ENCODE assay signal across 8 mouse cellular contexts in genomic region chr17:25433223-25433616, GRCm38 (mm10). TPM values are rescaled to one million over a fixed set of nuclear protein-coding genes. Genes with fewer than 3 reads are reported as not detected.
DNase-seq lines count a peak whose midpoint lies in the region; ATAC-seq lines count a peak whose summit lies in the region.

No protein-coding gene starts in this region.

- H3K4me1 ChIP-seq in embryonic facial prominence, embryonic 13.5 days = peaks cover 71% of the 10 kb centered on the region
- peaks cover 28% of the 10 kb centered on the region for H3K4me1 ChIP-seq in hindbrain, embryonic 14.5 days (replicated peaks; ENCODE audit: control insufficient read depth, insufficient read depth, low read length)
- H3K4me1 ChIP-seq in midbrain, embryonic 14.5 days (ENCODE audit: control insufficient read depth, insufficient read depth, low read length) = peaks cover 27% of the 10 kb centered on the region

- DNase-seq in layer of hippocampus, postnatal 10 days (ENCODE audit: low spot score in 2 of 2) = peak; percentile 54 to 58
- no peak for DNase-seq in layer of hippocampus, adult 9-11 months
- no peak for DNase-seq in hindbrain, embryonic 14.5 days (ENCODE audit: low spot score)
- DNase-seq in midbrain, embryonic 14.5 days = peak; percentile 73
- no peak for DNase-seq in urinary bladder, adult 18-20 months (ENCODE audit: low spot score in 2 of 2)
- DNase-seq in lung, adult 18-20 months = no peak

- WGBS in embryonic facial prominence, embryonic 13.5 days = under 1% methylated on average over 40 of the region's 40 CpGs
- WGBS in hindbrain, embryonic 14.5 days = under 1% methylated on average over 33 of the region's 40 CpGs
- WGBS in midbrain, embryonic 14.5 days = 1% methylated on average over 40 of the region's 40 CpGs

- H3K27me3 ChIP-seq in embryonic facial prominence, embryonic 13.5 days = peaks cover 12% of the 10 kb centered on the region
- H3K27me3 ChIP-seq in hindbrain, embryonic 14.5 days (ENCODE audit: control insufficient read depth, insufficient read depth, low read length) = peaks cover 7% of the 10 kb centered on the region; the same call in 1 of the 2 replicates
- H3K27me3 ChIP-seq in midbrain, embryonic 14.5 days (ENCODE audit: control insufficient read depth, insufficient read depth, low read length) = peaks cover 5% of the 10 kb centered on the region; the same call in 1 of the 2 replicates

- H3K36me3 ChIP-seq in embryonic facial prominence, embryonic 13.5 days = peaks cover 11% of the 10 kb centered on the region
- no peaks in the 10 kb centered on the region for H3K36me3 ChIP-seq in hindbrain, embryonic 14.5 days (replicated peaks; ENCODE audit: control insufficient read depth, insufficient read depth)
- no peaks in the 10 kb centered on the region for H3K36me3 ChIP-seq in midbrain, embryonic 14.5 days (ENCODE audit: control insufficient read depth, insufficient read depth, low read length)

- H3K27ac ChIP-seq in embryonic facial prominence, embryonic 13.5 days = peak overlapping the region; percentile 89
- H3K27ac ChIP-seq in hindbrain, embryonic 14.5 days = peak overlapping the region; percentile 79
- H3K27ac ChIP-seq in midbrain, embryonic 14.5 days (replicated peaks; ENCODE audit: low read depth, low read length) = peak overlapping the region; percentile 84

- ATAC-seq in embryonic facial prominence, embryonic 13.5 days (ENCODE audit: insufficient number of reproducible peaks, insufficient read depth, low FRiP score, low TSS enrichment, low read depth) = 0 out of 2 replicates have a peak, but pooled peaks have one; percentile 2
- peak; percentile 48 for ATAC-seq in hindbrain, embryonic 14.5 days (ENCODE audit: low FRiP score)
- ATAC-seq in midbrain, embryonic 14.5 days (ENCODE audit: low FRiP score, low TSS enrichment) = peak; percentile 44; the same call in 1 of the 2 replicates
- ATAC-seq in megakaryocyte progenitor cell, adult 5-6 weeks (replicated peaks; ENCODE audit: poor library complexity) = no peak

- peak overlapping the region; percentile 93 for H3K4me2 ChIP-seq in embryonic facial prominence, embryonic 13.5 days
- peak overlapping the region; percentile 80 for H3K4me2 ChIP-seq in hindbrain, embryonic 14.5 days (replicated peaks)
- H3K4me2 ChIP-seq in midbrain, embryonic 14.5 days (ENCODE audit: low read length) = peak overlapping the region; percentile 86

- no peaks in the 10 kb centered on the region for H3K9me3 ChIP-seq in embryonic facial prominence, embryonic 13.5 days
- H3K9me3 ChIP-seq in hindbrain, embryonic 14.5 days (ENCODE audit: control insufficient read depth, low read length) = no peaks in the 10 kb centered on the region
- H3K9me3 ChIP-seq in midbrain, embryonic 14.5 days (ENCODE audit: control insufficient read depth, low read length) = no peaks in the 10 kb centered on the region

- H3K9ac ChIP-seq in embryonic facial prominence, embryonic 13.5 days = peak overlapping the region; percentile 86
- H3K9ac ChIP-seq in hindbrain, embryonic 14.5 days = peak overlapping the region; percentile 88
- H3K9ac ChIP-seq in midbrain, embryonic 14.5 days (replicated peaks; ENCODE audit: low read length) = peak overlapping the region; percentile 89

- peak overlapping the region; percentile 84 for H3K4me3 ChIP-seq in embryonic facial prominence, embryonic 13.5 days
- peak overlapping the region; percentile 89 for H3K4me3 ChIP-seq in hindbrain, embryonic 14.5 days (replicated peaks; ENCODE audit: low read length)
- peak overlapping the region; percentile 79 for H3K4me3 ChIP-seq in midbrain, embryonic 14.5 days (replicated peaks; ENCODE audit: low read depth, low read length)

RNA-seq across cellular contexts. Expression of gene Cacna1h, which starts 0.4 kb away (rescaled TPM):
- 100 to 1,000 TPM in 1 of 2 experiments, 10 to 100 TPM in 1; 91.4 to 104 TPM for total RNA-seq in layer of hippocampus, postnatal 10 days (2021)
- 6.2 and 8.6 TPM in 2 replicates for polyA plus RNA-seq in embryonic facial prominence, embryonic 13.5 days (2015; fragmentation: Nextera tagmentation; extraction: Ambion mirVana)
- 10.6 and 14.1 TPM in 2 replicates for polyA plus RNA-seq in hindbrain, embryonic 14.5 days (2014; fragmentation: Nextera tagmentation; extraction: Ambion mirVana)
- polyA plus RNA-seq in midbrain, embryonic 14.5 days (2014; fragmentation: Nextera tagmentation; extraction: Ambion mirVana) = 11.3 and 15.0 TPM in 2 replicates
- 0.32 TPM in 1 of 2 replicates, not detected in the other for total RNA-seq in megakaryocyte progenitor cell, adult 5-6 weeks (2015)
- not detected in 2 replicates for total RNA-seq in megakaryocyte progenitor cell, adult 5-6 weeks (2017)

RNA-seq across cellular contexts. Expression of gene Tekt4, which starts 21.2 kb away (rescaled TPM):
- total RNA-seq in layer of hippocampus, postnatal 10 days (2021) = 1 to 10 TPM; 1.3 to 3.1 TPM
- polyA plus RNA-seq in embryonic facial prominence, embryonic 13.5 days (2015; fragmentation: Nextera tagmentation; extraction: Ambion mirVana) = not detected in 2 replicates
- 1.2 and 2.4 TPM in 2 replicates for polyA plus RNA-seq in hindbrain, embryonic 14.5 days (2014; fragmentation: Nextera tagmentation; extraction: Ambion mirVana)
- polyA plus RNA-seq in midbrain, embryonic 14.5 days (2014; fragmentation: Nextera tagmentation; extraction: Ambion mirVana) = 0.46 and 0.50 TPM in 2 replicates
- not detected in 2 replicates for total RNA-seq in megakaryocyte progenitor cell, adult 5-6 weeks (2015)
- total RNA-seq in megakaryocyte progenitor cell, adult 5-6 weeks (2017) = not detected in 2 replicates

Comparison
In these comparisons a context has a peak if more than half of its experiments do, and no peak if none do; other contexts are left out.
1. DNase-seq: peak in layer of hippocampus, postnatal 10 days (2 of 2) and midbrain, embryonic 14.5 days (single experiment); none in layer of hippocampus, adult 9-11 months (single experiment), hindbrain, embryonic 14.5 days (single experiment), urinary bladder, adult 18-20 months (0 of 2) and lung, adult 18-20 months (0 of 2).
2. Peak in every context shown above with its lines, with median percentiles within 50 percentile points of each other: H3K27ac ChIP-seq, H3K4me2 ChIP-seq, H3K4me3 ChIP-seq and H3K9ac ChIP-seq.